Mouse (Mus musculus): ENCODE data around the gene Klhl6. TPM values are rescaled to one million over a fixed set of nuclear protein-coding genes. Genes with fewer than 3 reads are reported as not detected.
A peak's percentile ranks its signal among the peaks of the same experiment; 100 is the strongest.
"Not testable (repeated sequence)": the region's sequence is repeated elsewhere in the genome, so short reads cannot be mapped to it uniquely, and the experiment has no call there.

Gene Klhl6
- polyA plus RNA-seq, 1 experiment from 2014 or later: 10.0 TPM

GRCm38 (mm10) chr16:19997616-19998015, 14.8 kb upstream of the Klhl6 start:
- Histone ChIP-seq H3K27ac (ENCODE audit: low read length) (no peak overlapping the region), H3K9ac (replicated peaks; ENCODE audit: low read depth) (no peak overlapping the region), H3K9me3 (ENCODE audit: low read length) (no peaks in the 10 kb centered on the region), H3K36me3 (ENCODE audit: insufficient read depth, low read length) (no peaks in the 10 kb centered on the region), H3K27me3 (replicated peaks; ENCODE audit: insufficient read depth, low read length) (no peaks in the 10 kb centered on the region), H3K4me1 (ENCODE audit: insufficient read depth, low read depth, low read length) (no peaks in the 10 kb centered on the region), H3K4me2 (replicated peaks; ENCODE audit: low read depth, low read length) (no peak overlapping the region), H3K4me3 (ENCODE audit: low read depth, low read length) (no peak overlapping the region)
- ATAC-seq: no peak
- TF ChIP-seq CTCF (IDR thresholded peaks at IDR 0.05) (no peak), EP300 (IDR thresholded peaks at IDR 0.05) (no peak)
- 93% methylated on average over 7 of the region's 7 CpGs for WGBS
- no peak for DNase-seq (ENCODE audit: low spot score)

- H3K4me2 ChIP-seq (replicated peaks; ENCODE audit: low read depth, low read length); H3K27me3 ChIP-seq (replicated peaks; ENCODE audit: insufficient read depth, low read length); H3K9ac ChIP-seq (replicated peaks; ENCODE audit: low read depth); H3K4me1 ChIP-seq (ENCODE audit: insufficient read depth, low read depth, low read length); H3K27ac ChIP-seq (ENCODE audit: low read length); H3K36me3 ChIP-seq (ENCODE audit: insufficient read depth, low read length); ATAC-seq; DNase-seq (ENCODE audit: low spot score); H3K9me3 ChIP-seq (ENCODE audit: low read length); H3K4me3 ChIP-seq (ENCODE audit: low read depth, low read length): not testable (repeated sequence)
- WGBS: 27% methylated on average over 6 of the region's 6 CpGs
These were observed 14.1 kb upstream of the Klhl6 start for GRCm38 (mm10) chr16:19996913-19997312.

GRCm38 (mm10) chr16:19995818-19996217, 13.0 kb upstream of the Klhl6 start:
- TF ChIP-seq CTCF (IDR thresholded peaks at IDR 0.05): no peak
- TF ChIP-seq EP300 (IDR thresholded peaks at IDR 0.05): no peak
- no peaks in the 10 kb centered on the region for H3K36me3 ChIP-seq (ENCODE audit: insufficient read depth, low read length)
- H3K27me3 ChIP-seq (replicated peaks; ENCODE audit: insufficient read depth, low read length): no peaks in the 10 kb centered on the region
- no peak overlapping the region for H3K27ac ChIP-seq (ENCODE audit: low read length)
- no peak overlapping the region for H3K4me3 ChIP-seq (ENCODE audit: low read depth, low read length)
- H3K9ac ChIP-seq (replicated peaks; ENCODE audit: low read depth): no peak overlapping the region
- H3K4me2 ChIP-seq (replicated peaks; ENCODE audit: low read depth, low read length): no peak overlapping the region
- H3K9me3 ChIP-seq (ENCODE audit: low read length): no peaks in the 10 kb centered on the region
- ATAC-seq (no peak), DNase-seq (ENCODE audit: low spot score) (no peak)
- no peaks in the 10 kb centered on the region for H3K4me1 ChIP-seq (ENCODE audit: insufficient read depth, low read depth, low read length)

GRCm38 (mm10) chr16:19993278-19993677, 10.4 kb upstream of the Klhl6 start:
- Histone ChIP-seq H3K4me1 (ENCODE audit: insufficient read depth, low read depth, low read length) (no peaks in the 10 kb centered on the region), H3K4me2 (replicated peaks; ENCODE audit: low read depth, low read length) (no peak overlapping the region), H3K27me3 (replicated peaks; ENCODE audit: insufficient read depth, low read length) (no peaks in the 10 kb centered on the region), H3K9me3 (ENCODE audit: low read length) (no peaks in the 10 kb centered on the region), H3K4me3 (ENCODE audit: low read depth, low read length) (no peak overlapping the region), H3K27ac (ENCODE audit: low read length) (no peak overlapping the region), H3K9ac (replicated peaks; ENCODE audit: low read depth) (no peak overlapping the region), H3K36me3 (ENCODE audit: insufficient read depth, low read length) (no peaks in the 10 kb centered on the region)
- ATAC-seq (no peak), DNase-seq (ENCODE audit: low spot score) (no peak)
- 88% methylated on average over 3 of the region's 3 CpGs for WGBS
- TF ChIP-seq CTCF (IDR thresholded peaks at IDR 0.05) (no peak), EP300 (IDR thresholded peaks at IDR 0.05) (no peak)

GRCm38 (mm10) chr16:19990536-19990935, 7.7 kb upstream of the Klhl6 start:
- H3K27ac ChIP-seq (ENCODE audit: low read length): no peak overlapping the region
- no peaks in the 10 kb centered on the region for H3K9me3 ChIP-seq (ENCODE audit: low read length)
- no peaks in the 10 kb centered on the region for H3K27me3 ChIP-seq (replicated peaks; ENCODE audit: insufficient read depth, low read length)
- no peak overlapping the region for H3K9ac ChIP-seq (replicated peaks; ENCODE audit: low read depth)
- H3K4me3 ChIP-seq (ENCODE audit: low read depth, low read length): no peak overlapping the region
- H3K4me2 ChIP-seq (replicated peaks; ENCODE audit: low read depth, low read length): no peak overlapping the region
- H3K4me1 ChIP-seq (ENCODE audit: insufficient read depth, low read depth, low read length): no peaks in the 10 kb centered on the region
- TF ChIP-seq CTCF (IDR thresholded peaks at IDR 0.05) (no peak), EP300 (IDR thresholded peaks at IDR 0.05) (no peak)
- DNase-seq (ENCODE audit: low spot score): peak; percentile 31
- no peak for ATAC-seq
- H3K36me3 ChIP-seq (ENCODE audit: insufficient read depth, low read length): no peaks in the 10 kb centered on the region

- TF ChIP-seq CTCF (IDR thresholded peaks at IDR 0.05): no peak
- TF ChIP-seq EP300 (IDR thresholded peaks at IDR 0.05): no peak
- no peak for ATAC-seq
These were observed 4.8 kb upstream of the Klhl6 start for GRCm38 (mm10) chr16:19987589-19987988.

GRCm38 (mm10) chr16:19984884-19985643, 2.2 kb upstream of the Klhl6 start:
- no peak overlapping the region for H3K4me2 ChIP-seq (replicated peaks; ENCODE audit: low read depth, low read length)
- TF ChIP-seq CTCF (IDR thresholded peaks at IDR 0.05) (no peak), EP300 (IDR thresholded peaks at IDR 0.05) (no peak)
- 89% methylated on average over 2 of the region's 2 CpGs for WGBS
- H3K4me1 ChIP-seq (ENCODE audit: insufficient read depth, low read depth, low read length): no peaks in the 10 kb centered on the region
- no peak overlapping the region for H3K4me3 ChIP-seq (ENCODE audit: low read depth, low read length)
- no peak overlapping the region for H3K27ac ChIP-seq (ENCODE audit: low read length)
- ATAC-seq (no peak), DNase-seq (ENCODE audit: low spot score) (no peak)
- no peak overlapping the region for H3K9ac ChIP-seq (replicated peaks; ENCODE audit: low read depth)
- H3K27me3 ChIP-seq (replicated peaks; ENCODE audit: insufficient read depth, low read length): no peaks in the 10 kb centered on the region
- H3K9me3 ChIP-seq (ENCODE audit: low read length): no peaks in the 10 kb centered on the region
- H3K36me3 ChIP-seq (ENCODE audit: insufficient read depth, low read length): no peaks in the 10 kb centered on the region

More at GRCm38 (mm10) chr16:19987589-19987988, 4.8 kb upstream of the Klhl6 start:
- Histone ChIP-seq H3K4me3 (ENCODE audit: low read depth, low read length) (no peak overlapping the region), H3K9me3 (ENCODE audit: low read length) (no peaks in the 10 kb centered on the region), H3K27me3 (replicated peaks; ENCODE audit: insufficient read depth, low read length) (no peaks in the 10 kb centered on the region), H3K27ac (ENCODE audit: low read length) (no peak overlapping the region), H3K9ac (replicated peaks; ENCODE audit: low read depth) (no peak overlapping the region), H3K4me1 (ENCODE audit: insufficient read depth, low read depth, low read length) (no peaks in the 10 kb centered on the region), H3K36me3 (ENCODE audit: insufficient read depth, low read length) (no peaks in the 10 kb centered on the region), H3K4me2 (replicated peaks; ENCODE audit: low read depth, low read length) (no peak overlapping the region)
- DNase-seq (ENCODE audit: low spot score): no peak
- WGBS: 56% methylated on average over 2 of the region's 2 CpGs

Measured in lung, postnatal 0 days (tissue).